Mouse (Mus musculus) limb, embryonic 11.5 days (tissue): ENCODE measurements around the gene Zfp322a. TPM values are rescaled to one million over a fixed set of nuclear protein-coding genes. Genes with fewer than 3 reads are reported as not detected.

Experiments
- ATAC-seq: fragments of 200-750 bp; cut with Nextera tagmentation; 2 replicates; pipeline ENCODE4 v1.8.0; 2017; ENCODE audit warnings: low read depth; ENCODE audit not compliant: insufficient number of reproducible peaks, low FRiP score, low TSS enrichment
- DNase-seq: peaks from one replicate; pipeline ENCODE4 v3.0.0-alpha.2; 2015; ENCODE audit warnings: low spot score
- H3K27ac ChIP-seq: fragments of 300-500 bp; sonication (generic); replicated peaks from 2 replicates; pipeline ENCODE4 v1.5.1; 2014; ENCODE audit warnings: low read depth, mild to moderate bottlenecking, low read length
- H3K27me3 ChIP-seq: fragments of 300-500 bp; sonication (generic); 2 replicates; pipeline ENCODE4 v1.6.1; 2014; ENCODE audit warnings: mild to moderate bottlenecking, low read length, mixed read lengths; ENCODE audit not compliant: control insufficient read depth, insufficient read depth
- H3K36me3 ChIP-seq: fragments of 300-500 bp; sonication (generic); 2 replicates; pipeline ENCODE4 v1.6.1; 2014; ENCODE audit warnings: mild to moderate bottlenecking, low read length, moderate library complexity, mixed read lengths; ENCODE audit not compliant: control insufficient read depth, insufficient read depth
- H3K4me1 ChIP-seq: fragments of 300-500 bp; sonication (generic); 2 replicates; pipeline ENCODE4 v1.6.1; 2014; ENCODE audit warnings: low read length, mixed read lengths; ENCODE audit not compliant: control insufficient read depth, insufficient read depth
- H3K4me2 ChIP-seq: fragments of 300-500 bp; sonication (generic); 2 replicates; pipeline ENCODE4 v1.6.1; 2014; ENCODE audit warnings: low read depth, mild to moderate bottlenecking, moderate library complexity; ENCODE audit not compliant: severe bottlenecking
- H3K4me3 ChIP-seq: fragments of 300-500 bp; sonication (generic); 2 replicates; pipeline ENCODE4 v1.5.1; 2014; ENCODE audit warnings: low read depth, low read length
- H3K9ac ChIP-seq: fragments of 300-500 bp; sonication (generic); 2 replicates; pipeline ENCODE4 v1.6.1; 2014; ENCODE audit warnings: mild to moderate bottlenecking, low read length
- H3K9me3 ChIP-seq: fragments of 300-500 bp; sonication (generic); 2 replicates; pipeline ENCODE4 v1.6.1; 2016; ENCODE audit warnings: low read length; ENCODE audit not compliant: control insufficient read depth
- WGBS: fragments of 180-500 bp; shearing (Covaris S2); extraction: QIAGEN DNeasy Blood & Tissue Kit; methylation state at CpG from one replicate; pipeline ENCODE4 v1.1.7; 2014; 5-methylcytosine and 5-hydroxymethylcytosine counted together
- polyA plus RNA-seq: library from polyadenylated mRNA; unstranded; fragments of >200 nt; fragmentation: Nextera tagmentation; extraction: Ambion mirVana; gene quantifications from 2 replicates; pipeline ENCODE4 v1.2.1, GENCODE M21; 2014

The Zfp322a gene
- polyA plus RNA-seq, 1 experiment from 2014 or later: 71.9 TPM

GRCm38 (mm10) chr13:23307069-23307814 lies 61.8 kb downstream of the Zfp322a start:
- Histone ChIP-seq H3K27me3 (peaks cover 10% of the 10 kb centered on the region), H3K4me3 (peak overlapping the region; percentile 29), H3K9me3 (no peaks in the 10 kb centered on the region), H3K36me3 (no peaks in the 10 kb centered on the region), H3K9ac (0 out of 2 replicates have a peak overlapping the region, but pooled peaks have one; percentile 27), H3K27ac (no peak overlapping the region), H3K4me2 (peak overlapping the region; percentile 40), H3K4me1 (no peaks in the 10 kb centered on the region)
- peak; percentile 53; the same call in 1 of the 2 replicates for ATAC-seq
- WGBS: 1% methylated on average over 24 of the region's 24 CpGs
- DNase-seq: peak; percentile 83

GRCm38 (mm10) chr13:23306707-23307068 lies 62.3 kb downstream of the Zfp322a start:
- Histone ChIP-seq H3K27ac (no peak overlapping the region), H3K4me1 (no peaks in the 10 kb centered on the region), H3K4me3 (peak overlapping the region; percentile 29), H3K9ac (0 out of 2 replicates have a peak overlapping the region, but pooled peaks have one; percentile 27), H3K9me3 (no peaks in the 10 kb centered on the region), H3K4me2 (peak overlapping the region; percentile 40), H3K27me3 (peaks cover 10% of the 10 kb centered on the region), H3K36me3 (no peaks in the 10 kb centered on the region)
- DNase-seq (no peak), ATAC-seq (0 out of 2 replicates have a peak, but pooled peaks have one; percentile 45)
- WGBS: 8% methylated on average over 10 of the region's 10 CpGs

Other genes with a start within 250 kb of the Zfp322a start
- not detected in 2 replicates for gene Vmn1r218, start 236.1 kb downstream of the Zfp322a start, polyA plus RNA-seq
- gene Vmn1r219, start 209.9 kb downstream of the Zfp322a start, polyA plus RNA-seq: 0.03 and 0.04 TPM in 2 replicates
- gene Vmn1r220, start 181.2 kb downstream of the Zfp322a start, polyA plus RNA-seq: not detected in 2 replicates
- not detected in 2 replicates for gene Vmn1r221, start 155.1 kb downstream of the Zfp322a start, polyA plus RNA-seq
- gene Vmn1r222, start 133.3 kb downstream of the Zfp322a start, polyA plus RNA-seq: not detected in 2 replicates
- 0.04 TPM in 1 of 2 replicates, not detected in the other for gene Vmn1r223, start 122.1 kb downstream of the Zfp322a start, polyA plus RNA-seq
- gene Abt1, start 54.7 kb upstream of the Zfp322a start, polyA plus RNA-seq: 16.3 and 17.4 TPM in 2 replicates
- gene Btn1a1, start 96.7 kb upstream of the Zfp322a start, polyA plus RNA-seq: not detected in 2 replicates
- 1.3 and 2.2 TPM in 2 replicates for gene Btn2a2, start 119.6 kb upstream of the Zfp322a start, polyA plus RNA-seq
- gene Hist1h4h, start 161.8 kb upstream of the Zfp322a start, polyA plus RNA-seq: 4.0 and 5.6 TPM in 2 replicates
- gene Hist1h2af, start 164.7 kb upstream of the Zfp322a start, polyA plus RNA-seq: 5.1 and 7.9 TPM in 2 replicates
- gene Hist1h3g, start 166.2 kb upstream of the Zfp322a start, polyA plus RNA-seq: 7.0 and 9.4 TPM in 2 replicates
- gene Hist1h2bh, start 174.2 kb upstream of the Zfp322a start, polyA plus RNA-seq: 0.79 and 1.0 TPM in 2 replicates
- 1.4 and 2.0 TPM in 2 replicates for gene Hist1h3f, start 174.8 kb upstream of the Zfp322a start, polyA plus RNA-seq
- gene Hist1h4f, start 182.4 kb upstream of the Zfp322a start, polyA plus RNA-seq: 0.67 and 2.3 TPM in 2 replicates
- gene Hist1h1d, start 184.1 kb upstream of the Zfp322a start, polyA plus RNA-seq: 0.54 and 0.56 TPM in 2 replicates
- gene Hist1h3e, start 193.2 kb upstream of the Zfp322a start, polyA plus RNA-seq: 9.6 and 9.8 TPM in 2 replicates
- gene Hist1h2ae, start 202.0 kb upstream of the Zfp322a start, polyA plus RNA-seq: 98.4 and 102 TPM in 2 replicates
- 8.2 and 10.0 TPM in 2 replicates for gene Hist1h2bg, start 202.2 kb upstream of the Zfp322a start, polyA plus RNA-seq
- 4.5 and 5.4 TPM in 2 replicates for gene Hist1h2bf, start 205.0 kb upstream of the Zfp322a start, polyA plus RNA-seq
- 2.2 and 3.1 TPM in 2 replicates for gene Hist1h2ad, start 205.2 kb upstream of the Zfp322a start, polyA plus RNA-seq
- 12.6 and 13.2 TPM in 2 replicates for gene Hist1h3d, start 206.6 kb upstream of the Zfp322a start, polyA plus RNA-seq
- 133 and 134 TPM in 2 replicates for gene Hist1h4d, start 212.4 kb upstream of the Zfp322a start, polyA plus RNA-seq